Mouse (Mus musculus) bone marrow macrophage, adult 2 months (primary cell): ENCODE data around the gene Tmem184b.

Source experiments
- CTCF ChIP-seq: IDR thresholded peaks from 2 replicates; pipeline ENCODE4 v1.5.1; 2012; ENCODE audit warnings: low read depth, mild to moderate bottlenecking, low read length, moderate library complexity
- POLR2A ChIP-seq: IDR thresholded peaks from 2 replicates; pipeline ENCODE4 v1.6.1; 2012; ENCODE audit warnings: mild to moderate bottlenecking, low read depth, low read length, borderline replicate concordance

GRCm38 (mm10) chr15:79377681-79378080 is 25.7 kb downstream of the Tmem184b start:
- TF ChIP-seq CTCF (no peak), POLR2A (no peak)
